ENCODE assay signal across 8 mouse cellular contexts in genomic region chr1:132139416-132139864, GRCm38 (mm10). TPM values are rescaled to one million over a fixed set of nuclear protein-coding genes. Genes with fewer than 3 reads are reported as not detected.
DNase-seq lines count a peak whose midpoint lies in the region; ATAC-seq and TF ChIP-seq lines count a peak whose summit lies in the region.

Gene Cdk18, minus strand, starts transcription at chr1:132139684.

- H3K4me2 ChIP-seq in intestine, postnatal 0 days (replicated peaks; ENCODE audit: low read depth) = peak within 1 kb of the TSS; percentile 90
- H3K4me2 ChIP-seq in limb, embryonic 12.5 days = peak within 1 kb of the TSS; percentile 95
- peak within 1 kb of the TSS; percentile 94 for H3K4me2 ChIP-seq in midbrain, embryonic 11.5 days

- DNase-seq in ovary, adult 18-20 months (ENCODE audit: low spot score) = peak; percentile 57
- no peak for DNase-seq in ovary, postnatal 10 days (ENCODE audit: low spot score)
- DNase-seq in cerebellum, postnatal 36 days = peak; percentile 51 to 55
- DNase-seq in midbrain, embryonic 11.5 days (ENCODE audit: low spot score, missing footprints) = peak; percentile 89
- DNase-seq in urinary bladder, postnatal 36 days (ENCODE audit: low spot score in 2 of 2) = peak; percentile 70 to 79

- WGBS in intestine, postnatal 0 days = 1% methylated on average over 30 of the region's 30 CpGs
- under 1% methylated on average over 30 of the region's 30 CpGs for WGBS in limb, embryonic 12.5 days
- WGBS in midbrain, embryonic 11.5 days = under 1% methylated on average over 30 of the region's 30 CpGs

- H3K27me3 ChIP-seq in intestine, postnatal 0 days (replicated peaks; ENCODE audit: control insufficient read depth, insufficient read depth, low read length) = no peaks in the 10 kb centered on the region
- H3K27me3 ChIP-seq in limb, embryonic 12.5 days = peaks cover 34% of the 10 kb centered on the region
- H3K27me3 ChIP-seq in midbrain, embryonic 11.5 days (ENCODE audit: control insufficient read depth, insufficient read depth, low read length) = peaks cover 19% of the 10 kb centered on the region

- no peaks in the 10 kb centered on the region for H3K9me3 ChIP-seq in intestine, postnatal 0 days (ENCODE audit: control insufficient read depth)
- no peaks in the 10 kb centered on the region for H3K9me3 ChIP-seq in limb, embryonic 12.5 days
- H3K9me3 ChIP-seq in midbrain, embryonic 11.5 days (ENCODE audit: control insufficient read depth, low read length) = no peaks in the 10 kb centered on the region

- peak within 1 kb of the TSS; percentile 66 for H3K4me3 ChIP-seq in intestine, postnatal 0 days (ENCODE audit: low read depth, low read length)
- H3K4me3 ChIP-seq in limb, embryonic 12.5 days (replicated peaks) = peak within 1 kb of the TSS; percentile 64
- H3K4me3 ChIP-seq in midbrain, embryonic 11.5 days (ENCODE audit: low read depth, low read length) = peak within 1 kb of the TSS; percentile 42

- peak within 1 kb of the TSS; percentile 87 for H3K9ac ChIP-seq in intestine, postnatal 0 days (ENCODE audit: low read depth, low read length)
- H3K9ac ChIP-seq in limb, embryonic 12.5 days (replicated peaks) = peak within 1 kb of the TSS; percentile 77
- H3K9ac ChIP-seq in midbrain, embryonic 11.5 days (ENCODE audit: low read length) = peak within 1 kb of the TSS; percentile 60

- peak; percentile 84 for ATAC-seq in granulocyte monocyte progenitor cell, adult 5-6 weeks (replicated peaks; ENCODE audit: poor library complexity, severe bottlenecking)
- ATAC-seq in intestine, postnatal 0 days = peak; percentile 84
- ATAC-seq in limb, embryonic 12.5 days (ENCODE audit: insufficient number of reproducible peaks, insufficient read depth, low FRiP score, low TSS enrichment, low read depth) = peak; percentile 80
- ATAC-seq in midbrain, embryonic 11.5 days (ENCODE audit: low FRiP score) = peak; percentile 22; the same call in 1 of the 2 replicates

- no peak for TF ChIP-seq CTCF in intestine, postnatal 0 days (IDR thresholded peaks at IDR 0.05; ENCODE audit: low read depth)

- no peaks in the 10 kb centered on the region for H3K36me3 ChIP-seq in intestine, postnatal 0 days (ENCODE audit: control insufficient read depth, insufficient read depth)
- H3K36me3 ChIP-seq in limb, embryonic 12.5 days = no peaks in the 10 kb centered on the region
- no peaks in the 10 kb centered on the region for H3K36me3 ChIP-seq in midbrain, embryonic 11.5 days (ENCODE audit: control insufficient read depth, insufficient read depth, low read length)

- peak within 1 kb of the TSS; percentile 96 for H3K27ac ChIP-seq in intestine, postnatal 0 days (ENCODE audit: low read depth, low read length)
- H3K27ac ChIP-seq in limb, embryonic 12.5 days = no peak within 1 kb of the TSS
- H3K27ac ChIP-seq in midbrain, embryonic 11.5 days (ENCODE audit: low read depth, low read length) = no peak within 1 kb of the TSS

- H3K4me1 ChIP-seq in intestine, postnatal 0 days (replicated peaks; ENCODE audit: control insufficient read depth, insufficient read depth, low read length) = peaks cover 3% of the 10 kb centered on the region; the same call in 1 of the 2 replicates
- H3K4me1 ChIP-seq in limb, embryonic 12.5 days (replicated peaks) = peaks cover 28% of the 10 kb centered on the region
- H3K4me1 ChIP-seq in midbrain, embryonic 11.5 days (ENCODE audit: control insufficient read depth, insufficient read depth, low read length) = peaks cover 10% of the 10 kb centered on the region

RNA-seq across cellular contexts. Expression of gene Cdk18, which starts in this region (rescaled TPM):
- 4.0 and 6.5 TPM in 2 replicates for total RNA-seq in granulocyte monocyte progenitor cell, adult 5-6 weeks (2014; fragmentation: Nextera tagmentation)
- 0.36 and 0.43 TPM in 2 replicates for total RNA-seq in granulocyte monocyte progenitor cell, adult 5-6 weeks (2017)
- polyA plus RNA-seq in intestine, postnatal 0 days (2015; fragmentation: Nextera tagmentation; extraction: Ambion mirVana) = 33.7 and 39.3 TPM in 2 replicates
- polyA plus RNA-seq in limb, embryonic 12.5 days (2016; fragmentation: Nextera tagmentation; extraction: Ambion mirVana) = 3.6 TPM in 2 replicates
- polyA plus RNA-seq in midbrain, embryonic 11.5 days (2014; fragmentation: Nextera tagmentation; extraction: Ambion mirVana) = 0.14 and 0.19 TPM in 2 replicates

Comparison
In these comparisons a context has a peak if more than half of its experiments do, and no peak if none do; other contexts are left out.
1. Peak in DNase-seq, ATAC-seq, H3K4me3 ChIP-seq, H3K9ac ChIP-seq and H3K4me2 ChIP-seq in midbrain, embryonic 11.5 days; RNA of the gene not detected or under 1 TPM.
2. ATAC-seq: peak in every context shown above with its lines; median percentile 84 in granulocyte monocyte progenitor cell, adult 5-6 weeks; 84 in intestine, postnatal 0 days; 80 in limb, embryonic 12.5 days; 22 in midbrain, embryonic 11.5 days.